Mouse (Mus musculus) common myeloid progenitor, adult 5-6 weeks (primary cell): ENCODE measurements around the gene Rpl5. TPM values are rescaled to one million over a fixed set of nuclear protein-coding genes. Genes with fewer than 3 reads are reported as not detected.
"Not testable (repeated sequence)": the region's sequence is repeated elsewhere in the genome, so short reads cannot be mapped to it uniquely, and the experiment has no call there.

Source experiments
- ATAC-seq: replicated peaks from 2 replicates; pipeline ENCODE4 v1.8.0; 2016; ENCODE audit warnings: low read depth, mild to moderate bottlenecking, moderate TSS enrichment, inconsistent platforms; ENCODE audit not compliant: poor library complexity, severe bottlenecking
- total RNA-seq: library from RNA; stranded (forward); fragments of 200-1000, 187-1606 nt; gene quantifications from 2 replicates; pipeline ENCODE4 v1.2.3, GENCODE M21; 2017

The Rpl5 gene
- total RNA-seq, 1 experiment from 2014 or later = 432 TPM

GRCm38 (mm10) chr5:107894676-107895075 is 5.6 kb upstream of the Rpl5 start:
- ATAC-seq = no peak

DNA sequence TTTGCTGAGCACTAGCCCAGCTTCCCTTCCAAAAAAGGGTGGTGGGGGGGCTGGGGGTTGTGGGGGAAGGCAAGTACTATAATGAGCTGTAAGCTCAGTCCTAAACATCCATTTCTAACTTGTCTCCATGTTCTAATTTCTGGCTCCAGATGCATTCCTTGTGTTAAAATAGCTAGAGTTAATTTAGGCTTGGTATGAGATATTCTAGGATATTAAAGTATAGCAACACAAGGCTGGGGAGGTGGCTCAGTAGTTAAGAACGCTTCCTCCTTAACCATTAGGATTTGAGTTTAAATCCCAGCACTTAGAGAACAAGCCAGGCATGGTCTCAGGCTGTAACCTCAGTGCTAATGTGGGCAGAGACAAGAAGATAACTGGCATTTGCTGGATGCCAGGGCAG is 4.0 kb upstream of the Rpl5 start:
- ATAC-seq = no peak

DNA sequence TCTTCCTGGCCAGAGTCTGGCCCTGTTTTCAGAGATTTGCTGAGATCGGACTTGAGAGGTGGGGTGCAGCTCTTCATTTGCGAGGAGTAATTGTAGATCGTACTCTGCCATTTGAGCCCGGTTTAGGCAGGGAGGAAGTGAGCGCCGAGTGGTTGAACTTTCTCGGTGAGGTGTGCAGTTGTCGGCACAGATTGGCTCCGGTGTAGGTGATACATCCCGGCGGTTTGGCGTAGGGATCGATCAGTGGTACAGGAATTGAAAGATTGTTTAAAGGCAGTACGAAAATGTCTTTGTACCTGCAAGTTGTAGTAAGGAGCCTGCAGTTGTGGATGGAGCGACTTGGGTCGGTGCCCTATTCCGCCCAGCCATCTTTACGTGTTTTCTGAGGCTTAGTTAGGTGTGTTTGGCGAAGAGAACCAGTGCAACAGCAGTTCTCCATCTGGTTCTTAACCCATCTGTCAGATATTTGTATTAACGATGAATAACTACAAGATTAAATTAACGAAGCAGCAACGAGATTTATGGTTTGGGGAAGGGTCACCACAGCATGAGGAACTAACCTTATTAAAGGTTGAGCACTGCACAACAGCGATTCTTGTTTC is 813 bp downstream of the Rpl5 start:
- peak; percentile 23 for ATAC-seq

- no peak for ATAC-seq
Observed at GRCm38 (mm10) chr5:107904325-107904724, 4.0 kb downstream of the Rpl5 start.

GRCm38 (mm10) chr5:107908514-107909110 is 8.3 kb downstream of the Rpl5 start:
- ATAC-seq = no peak

GRCm38 (mm10) chr5:107909668-107910067 is 9.4 kb downstream of the Rpl5 start:
- no peak for ATAC-seq

DNA sequence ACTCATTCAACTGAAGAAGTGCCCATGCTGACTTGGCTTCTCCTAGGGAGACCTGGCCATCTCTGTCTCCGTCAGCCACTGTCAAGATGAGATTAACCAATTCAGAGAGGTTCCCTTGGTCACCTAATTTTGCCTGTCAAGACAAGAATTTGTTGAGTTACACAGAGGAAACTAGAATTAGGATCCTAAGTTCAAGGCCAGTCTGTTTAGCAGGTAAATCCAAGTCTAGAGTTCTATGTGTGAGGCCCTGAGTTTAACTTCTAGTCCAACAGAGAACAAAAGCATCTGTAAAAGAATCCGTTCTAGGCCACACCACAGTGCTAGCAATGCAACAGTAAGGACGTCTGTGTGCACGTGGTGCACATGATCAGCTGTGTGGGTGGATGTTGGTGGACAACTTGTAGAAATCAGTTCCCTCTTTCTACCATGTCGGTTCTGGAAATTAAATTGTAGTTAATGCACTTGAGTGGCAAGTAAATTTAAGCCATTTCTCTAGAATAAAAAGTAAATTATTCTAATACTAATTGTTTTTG is 9.8 kb downstream of the Rpl5 start:
- no peak for ATAC-seq

DNA sequence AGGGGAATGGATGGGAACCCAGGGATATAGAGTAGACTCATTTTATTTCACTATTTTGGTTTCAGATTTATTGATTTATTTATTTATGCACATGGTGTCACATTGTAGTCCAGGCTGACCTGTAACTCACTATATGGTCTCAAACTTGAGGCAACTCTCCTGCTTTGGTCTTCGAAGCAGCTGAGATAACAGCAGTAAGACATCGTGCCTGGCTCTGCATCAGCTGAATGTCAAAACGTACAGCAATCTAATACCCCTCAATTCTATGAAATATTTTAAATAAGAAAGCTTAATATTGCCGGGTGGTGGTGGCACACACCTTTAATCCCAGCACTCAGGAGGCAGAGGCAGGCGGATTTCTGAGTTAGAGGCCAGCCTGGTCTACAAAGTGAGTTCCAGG is 10.7 kb downstream of the Rpl5 start:
- ATAC-seq = no peak

DNA sequence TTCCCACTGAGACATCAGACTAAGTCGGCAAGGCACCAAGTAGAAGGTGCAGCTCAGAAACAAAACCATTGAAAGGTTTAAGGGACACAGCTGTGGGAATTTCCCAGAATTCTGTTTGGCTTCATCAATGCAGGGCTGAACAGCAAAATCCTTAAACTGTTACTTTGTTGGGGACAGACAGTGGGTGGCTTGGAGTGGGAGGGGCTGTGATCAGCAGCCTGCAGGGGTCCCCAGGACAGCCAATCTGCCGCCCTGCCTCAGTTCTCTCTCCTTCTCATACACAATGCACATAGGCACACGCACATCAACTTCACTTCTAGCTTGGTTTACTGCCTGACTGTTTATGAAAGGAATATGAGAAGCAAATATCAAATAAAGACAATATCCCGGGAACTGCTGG is 15.0 kb downstream of the Rpl5 start:
- no peak for ATAC-seq

DNA sequence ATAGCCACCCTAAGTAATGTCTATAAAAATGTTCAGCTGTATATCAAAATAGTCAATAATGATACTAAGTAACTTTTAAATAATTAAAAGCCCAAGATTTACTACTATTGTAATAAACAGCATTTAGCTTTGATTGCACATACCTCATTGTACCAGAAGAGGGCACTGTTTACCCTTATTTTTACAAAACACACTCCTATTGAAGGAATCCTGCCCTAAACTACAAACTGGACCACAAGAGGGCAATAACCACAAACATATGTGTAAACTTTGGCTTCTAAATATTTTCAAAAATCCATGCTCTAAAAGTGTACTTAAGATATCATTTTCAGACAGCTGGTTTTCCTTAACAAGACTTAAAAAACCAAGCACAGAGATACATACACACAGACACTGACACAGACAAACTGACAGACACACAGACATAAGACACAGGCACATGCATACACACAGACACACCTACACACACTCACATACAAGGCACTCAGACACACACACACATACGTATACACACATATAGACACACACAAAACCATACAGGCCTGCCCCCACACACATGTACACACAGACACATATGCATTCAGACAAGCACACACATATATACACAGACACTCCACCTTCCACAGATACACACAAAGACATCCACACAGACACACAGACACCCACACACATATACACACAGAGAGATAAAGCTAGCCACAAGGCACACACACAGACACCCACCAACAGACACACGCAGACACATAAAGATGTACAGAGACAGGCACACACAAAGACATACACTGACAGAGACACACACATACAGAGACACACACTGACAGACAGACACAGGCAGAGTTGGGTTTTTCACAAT is 21.3 kb downstream of the Rpl5 start:
- ATAC-seq = peak; percentile 84

GRCm38 (mm10) chr5:107922836-107923235 is 22.5 kb downstream of the Rpl5 start:
- peak; percentile 70 for ATAC-seq

GRCm38 (mm10) chr5:107924564-107924963 is 24.3 kb downstream of the Rpl5 start:
- ATAC-seq = no peak

- ATAC-seq = peak; percentile 81
Observed at GRCm38 (mm10) chr5:107926550-107927249, 26.4 kb downstream of the Rpl5 start.

- ATAC-seq = 0 out of 2 replicates have a peak, but pooled peaks have one; percentile 32
Observed at GRCm38 (mm10) chr5:107932556-107932955, 32.3 kb downstream of the Rpl5 start.

GRCm38 (mm10) chr5:107933202-107933974 is 33.1 kb downstream of the Rpl5 start:
- no peak for ATAC-seq

GRCm38 (mm10) chr5:107934770-107935543 is 34.7 kb downstream of the Rpl5 start:
- no peak for ATAC-seq

- ATAC-seq = no peak
Observed at GRCm38 (mm10) chr5:107936625-107937389, 36.5 kb downstream of the Rpl5 start.

DNA sequence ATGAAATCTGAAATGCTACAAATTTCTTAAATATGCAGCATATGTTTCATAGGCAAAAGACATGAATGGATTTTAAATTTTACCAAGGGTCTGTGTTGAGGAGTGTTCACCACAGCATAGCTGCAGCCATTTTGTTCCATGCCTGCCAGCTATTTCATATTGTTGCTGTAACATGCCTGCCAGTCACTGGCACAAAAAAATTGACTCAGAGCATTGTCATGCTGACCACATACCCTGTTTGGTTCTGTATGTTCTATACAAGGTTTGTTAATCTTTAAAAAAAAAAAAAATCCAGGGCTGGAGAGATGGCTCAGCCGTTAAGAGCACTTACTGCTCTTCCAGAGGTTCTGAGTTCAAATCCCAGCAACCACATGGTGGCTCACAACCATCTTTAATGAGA is 38.2 kb downstream of the Rpl5 start:
- not testable (repeated sequence) for ATAC-seq
